Mouse (Mus musculus): ENCODE measurements at regions not wholly inside any gene's neighbourhood (a gene's known extent, or its start where the extent isn't known, plus 50 kb on each side); places are given as distances from the start of the nearest gene placed in this dataset.

DNA sequence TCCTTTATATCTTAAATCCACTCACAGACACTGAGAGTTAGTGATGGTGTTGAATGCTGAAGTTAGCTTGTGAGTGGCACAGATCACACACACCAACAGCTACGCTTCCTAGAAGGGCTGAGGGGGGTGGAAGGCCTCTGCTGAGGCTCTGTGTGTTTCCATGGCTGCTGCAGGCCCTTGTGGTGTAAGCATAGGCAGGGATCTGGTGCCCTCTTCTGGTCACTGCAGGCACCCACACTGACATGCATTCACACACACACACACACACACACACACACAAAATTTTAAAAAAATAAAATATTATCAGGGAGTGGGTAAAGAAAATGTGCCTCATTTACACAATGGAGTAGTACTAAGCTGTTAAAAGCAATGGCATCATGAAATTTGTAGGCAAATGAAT lies 105.5 kb upstream of the 1700021F07Rik start:
- no peak for DNase-seq (ENCODE audit: low spot score in 2 of 2)

DNA sequence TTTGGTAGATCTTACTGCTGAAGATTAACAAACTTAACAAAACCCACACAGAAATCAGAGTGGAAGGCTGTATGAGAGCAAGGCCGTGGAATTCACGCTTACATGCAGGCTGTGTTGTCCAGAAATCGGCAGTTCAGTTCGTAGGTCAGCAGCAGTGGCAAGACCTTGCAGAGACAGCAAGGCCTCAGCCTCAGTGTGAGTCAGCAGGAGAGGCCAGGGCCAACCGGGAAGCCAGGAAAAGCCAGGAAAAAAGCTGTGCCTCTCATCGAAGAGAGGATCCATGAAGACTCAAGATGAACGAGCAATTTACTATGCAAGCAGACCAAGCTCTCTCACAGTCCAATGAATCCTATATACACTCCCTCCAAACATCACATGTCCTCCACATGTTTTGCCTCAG lies 103.4 kb upstream of the 1700021F07Rik start:
- no peak for DNase-seq (ENCODE audit: low spot score in 2 of 2)

DNA sequence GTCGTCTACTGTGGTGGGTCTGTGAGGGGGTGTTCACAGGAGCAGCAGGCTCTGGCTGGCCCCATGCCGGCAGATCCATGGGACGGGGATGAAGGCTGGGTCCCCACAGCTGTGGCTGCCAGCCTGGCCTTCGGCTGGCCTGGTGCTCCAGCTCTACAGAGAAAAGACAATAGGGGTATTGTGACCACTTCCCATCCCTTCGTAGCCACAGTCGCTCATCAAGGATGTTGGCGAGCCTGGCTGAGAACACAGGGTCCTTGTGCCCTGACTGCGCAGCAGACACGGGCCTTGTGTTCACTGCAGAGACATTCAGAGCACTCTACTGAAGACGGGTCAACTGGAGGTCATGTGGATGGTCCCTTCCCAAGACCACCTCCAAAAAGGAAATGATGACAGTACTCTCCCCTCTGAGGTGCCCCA lies 102.4 kb upstream of the 1700021F07Rik start:
- DNase-seq (ENCODE audit: low spot score in 2 of 2): no peak

DNA sequence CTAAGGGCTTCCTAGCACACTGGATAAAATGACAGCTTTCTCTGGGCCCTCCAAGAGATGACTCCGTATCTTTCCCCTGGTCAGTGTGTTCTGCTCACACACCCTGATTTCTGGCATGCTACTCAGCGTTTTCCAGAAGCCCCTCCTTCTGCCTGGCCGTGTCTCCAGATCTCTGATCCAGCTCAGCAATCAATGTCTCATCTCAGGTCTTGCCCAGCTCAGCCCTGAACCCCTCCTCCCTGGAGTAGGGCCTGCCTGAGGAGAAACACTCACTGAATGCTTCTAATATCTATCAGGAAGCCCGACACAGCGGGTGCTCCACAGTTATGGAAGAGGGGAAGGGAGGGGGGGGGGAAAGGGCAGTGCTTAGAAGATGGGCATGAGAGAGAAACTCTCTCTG lies 101.9 kb upstream of the 1700021F07Rik start:
- DNase-seq (ENCODE audit: low spot score in 2 of 2): no peak

DNA sequence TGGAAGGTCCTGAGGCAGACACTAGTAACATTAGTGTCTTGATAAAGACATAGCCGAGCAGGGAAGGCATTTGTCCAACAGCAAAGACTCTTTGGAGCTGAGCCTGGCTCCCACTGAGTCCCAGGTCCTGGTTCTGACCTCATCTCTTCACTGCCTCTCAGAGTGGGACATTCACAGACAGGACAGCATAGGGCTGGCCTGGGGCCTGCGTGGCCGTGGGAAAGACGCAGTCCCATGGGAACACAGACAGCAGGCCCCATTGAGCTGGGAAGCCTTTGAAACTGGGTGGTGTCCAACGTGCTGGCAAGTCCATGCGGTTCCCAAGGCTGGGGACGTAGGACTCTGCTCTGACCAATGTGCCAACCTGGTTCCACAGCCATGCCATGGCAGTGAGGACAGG lies 97.5 kb upstream of the 1700021F07Rik start:
- no peak for DNase-seq (ENCODE audit: low spot score in 2 of 2)

DNA sequence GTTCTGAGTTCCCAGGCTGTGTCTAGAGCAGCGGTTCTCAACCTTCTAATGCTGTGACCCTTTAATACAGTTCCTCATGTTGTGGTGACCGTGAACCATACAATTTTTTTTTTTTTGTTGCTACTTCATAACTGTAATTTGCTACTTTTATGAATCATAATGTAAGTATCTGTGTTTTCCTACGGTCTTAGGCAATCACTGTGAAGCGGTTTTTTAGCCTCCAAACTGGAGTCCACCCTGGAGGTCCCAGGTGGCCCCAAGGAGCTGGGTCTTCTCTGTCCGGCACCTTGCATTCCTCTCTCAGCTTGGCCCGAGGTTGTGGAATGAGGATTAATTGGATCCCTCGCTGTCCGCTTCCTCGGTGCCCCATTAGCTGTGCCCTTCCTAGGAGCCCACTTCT lies 96.6 kb upstream of the 1700021F07Rik start:
- no peak for DNase-seq (ENCODE audit: low spot score in 2 of 2)

DNA sequence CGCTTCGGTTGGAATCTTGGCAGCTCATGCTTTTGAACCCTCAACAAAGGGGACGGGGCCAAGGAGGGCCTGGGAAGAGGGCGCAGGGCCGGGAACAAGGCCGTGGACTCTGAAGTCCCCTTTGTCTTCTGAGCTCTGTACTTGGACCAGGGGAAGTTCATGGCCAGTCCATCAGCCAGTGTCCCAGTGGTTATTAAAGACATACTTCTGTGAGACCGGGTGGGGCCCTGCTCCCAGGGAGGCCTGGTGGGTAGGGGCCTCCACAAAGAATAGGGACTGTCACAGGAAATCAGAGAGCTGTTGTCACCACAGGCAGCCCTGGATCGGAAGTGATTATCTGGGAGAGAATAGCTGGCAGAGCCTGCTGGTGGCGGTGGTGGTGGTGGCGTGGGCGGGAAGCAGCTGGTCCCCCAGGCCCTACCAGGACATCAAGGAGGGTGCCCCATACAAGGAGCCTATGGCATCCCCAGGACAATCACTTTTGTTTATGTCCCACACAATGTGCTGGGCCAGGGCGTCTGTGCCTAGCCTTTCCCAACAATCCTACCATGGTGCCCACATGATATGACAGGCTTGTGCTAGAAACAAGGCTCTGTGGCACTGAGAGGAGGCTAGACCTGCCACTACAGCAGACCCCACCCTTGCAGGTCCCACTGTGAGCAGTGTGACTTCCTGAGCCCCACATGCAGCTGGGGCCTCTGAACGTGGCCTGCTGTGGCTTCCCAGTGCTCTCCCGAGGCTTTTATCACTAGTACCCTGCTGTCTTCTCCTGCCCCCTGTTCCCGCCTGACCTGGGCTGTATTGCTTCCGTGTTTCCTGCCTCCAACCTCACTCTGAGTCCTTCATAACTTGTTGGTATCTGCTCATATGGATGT lies 96.0 kb upstream of the 1700021F07Rik start:
- peak in 1 of 2 experiments; percentile 16 for DNase-seq (ENCODE audit: low spot score in 2 of 2)

DNA sequence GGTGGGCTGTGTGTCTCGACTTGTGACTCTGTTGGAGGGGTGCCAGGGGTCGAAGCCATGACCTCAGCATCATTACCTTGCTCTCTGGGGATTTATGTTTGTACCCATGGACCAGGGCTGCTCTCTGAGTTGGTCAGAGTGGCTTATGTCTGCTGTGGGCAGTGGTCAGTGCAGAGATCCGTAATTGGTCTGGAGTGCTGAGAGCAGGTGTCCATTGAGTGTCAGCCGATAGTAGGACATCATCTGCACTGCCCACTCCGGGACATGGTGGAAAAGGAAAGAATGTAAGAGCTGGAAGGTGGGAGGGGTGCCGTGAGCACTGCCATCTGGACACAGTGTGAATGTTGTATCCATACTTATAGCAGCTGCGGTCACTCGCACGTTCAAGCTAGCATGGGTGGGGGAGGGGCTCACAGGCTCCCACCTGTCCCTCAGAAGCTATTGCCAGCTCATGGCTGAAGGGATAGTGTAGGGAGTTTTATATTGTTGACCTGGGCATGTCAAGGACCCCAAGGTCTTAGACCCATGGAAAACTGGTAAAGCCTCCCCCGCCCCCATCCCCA lies 94.4 kb upstream of the 1700021F07Rik start:
- DNase-seq (ENCODE audit: low spot score in 2 of 2): no peak

DNA sequence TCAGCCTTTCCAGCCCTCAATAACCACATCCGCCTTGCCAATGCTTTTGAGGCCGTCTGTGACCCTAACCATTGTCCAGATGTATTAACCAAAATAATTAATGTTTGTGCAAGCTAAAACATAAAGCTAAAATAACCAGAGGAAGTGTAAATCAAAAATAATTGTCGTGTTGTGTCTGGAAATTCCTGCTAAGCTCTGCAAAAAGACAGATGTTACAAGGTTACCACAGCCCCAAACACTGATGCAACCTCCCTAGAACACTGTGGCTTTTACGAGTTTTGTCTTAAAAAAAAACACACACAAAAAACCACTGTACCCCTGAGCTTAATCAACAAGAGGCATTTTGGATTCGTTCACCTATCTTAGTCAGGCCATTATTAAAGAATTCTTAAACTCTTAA lies 90.5 kb upstream of the 1700021F07Rik start:
- DNase-seq (ENCODE audit: low spot score in 2 of 2): no peak

DNA sequence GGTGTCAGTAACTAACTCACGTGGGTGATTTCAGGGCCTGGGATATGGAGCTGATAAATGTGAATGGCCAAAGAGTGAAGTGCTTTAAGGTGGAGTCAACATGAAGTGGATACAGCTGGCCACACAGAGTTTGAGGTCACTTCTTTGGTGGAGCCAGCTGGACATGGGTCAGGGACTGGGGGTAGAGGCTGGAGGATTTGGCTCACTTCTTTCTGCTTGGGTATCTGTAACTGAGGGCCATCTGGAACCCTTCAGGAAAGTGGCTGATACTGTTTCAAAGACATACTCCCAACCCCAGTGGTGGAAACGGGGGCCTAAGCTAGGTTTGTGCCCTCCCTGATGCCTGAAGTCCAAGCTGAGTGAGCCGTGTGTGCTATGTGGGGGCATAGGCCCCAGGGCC lies 90.1 kb upstream of the 1700021F07Rik start:
- no peak for DNase-seq (ENCODE audit: low spot score in 2 of 2)

DNA sequence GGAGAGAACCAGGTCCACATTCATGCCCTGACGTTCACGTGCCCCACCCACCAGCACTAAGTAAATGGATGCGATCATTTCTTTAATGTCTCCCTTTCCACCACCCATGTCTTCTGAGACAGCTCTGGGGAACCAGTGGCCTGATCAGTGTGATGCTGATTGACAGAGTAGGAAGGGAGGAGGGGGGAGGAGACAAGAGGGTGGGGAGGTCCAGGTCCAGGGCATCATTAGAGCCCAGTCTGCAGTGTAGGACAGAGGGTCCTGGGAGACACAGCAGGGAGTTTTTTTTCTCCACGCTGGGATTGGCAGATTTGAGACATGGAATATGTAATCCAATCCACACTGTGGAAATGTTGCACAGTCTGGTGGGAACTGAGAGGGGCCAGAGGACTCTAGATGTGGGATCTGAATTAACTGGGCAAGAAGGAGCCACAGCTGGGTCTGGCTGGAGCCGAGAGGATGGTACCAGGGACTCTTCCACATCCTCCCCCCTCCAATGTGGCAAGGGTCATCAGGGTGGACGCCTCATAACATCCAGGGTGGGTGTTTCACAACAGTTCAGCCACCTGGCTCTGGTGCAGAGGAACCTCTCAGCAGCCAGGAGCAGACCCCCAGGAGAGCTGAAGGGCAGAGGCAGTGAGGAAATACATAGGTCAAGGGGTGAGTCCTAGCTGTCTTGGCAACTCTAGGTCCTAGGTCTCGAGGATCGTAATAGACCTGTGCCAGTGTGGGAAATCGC lies 89.3 kb upstream of the 1700021F07Rik start:
- no peak for DNase-seq (ENCODE audit: low spot score in 2 of 2)

DNA sequence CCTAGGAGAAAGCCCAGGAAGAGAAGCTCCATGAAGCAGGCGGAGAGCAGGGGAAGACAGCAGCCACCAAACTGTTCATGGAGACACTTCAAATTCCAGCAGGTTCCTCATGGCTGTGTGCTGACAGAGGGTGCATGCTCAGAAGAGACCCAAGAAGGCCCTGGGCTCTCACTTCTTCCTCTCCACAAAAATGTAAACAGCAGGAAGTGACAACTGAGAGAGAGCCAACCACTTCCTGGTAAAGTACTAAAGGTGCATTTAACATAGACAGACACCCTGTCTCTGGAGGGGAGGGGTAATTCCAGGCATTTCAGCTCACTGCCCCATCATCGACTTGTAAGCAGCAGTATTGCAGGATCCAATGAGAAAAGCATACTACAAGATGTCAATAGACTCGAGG lies 85.8 kb upstream of the 1700021F07Rik start:
- DNase-seq (ENCODE audit: low spot score in 2 of 2): no peak

DNA sequence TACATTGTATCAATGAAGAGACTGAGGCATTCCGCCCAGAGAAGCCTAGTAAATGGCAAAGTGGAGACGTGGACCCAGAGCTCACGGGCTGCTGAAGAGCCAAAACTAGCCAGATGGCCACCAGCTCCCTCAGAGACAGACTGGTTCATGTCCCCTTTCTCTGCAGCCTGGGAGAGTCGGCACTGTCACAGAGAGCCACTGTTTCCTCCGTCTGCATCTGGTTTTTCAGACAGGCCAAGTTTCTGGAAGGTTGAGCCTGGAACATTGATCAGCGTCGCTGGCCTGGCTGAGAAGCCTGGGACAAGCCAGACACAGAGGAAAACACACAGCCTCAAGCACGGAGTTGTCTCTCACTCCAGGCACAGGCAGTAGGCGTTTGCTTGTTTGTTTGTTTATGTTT lies 83.4 kb upstream of the 1700021F07Rik start:
- DNase-seq (ENCODE audit: low spot score in 2 of 2): no peak

DNA sequence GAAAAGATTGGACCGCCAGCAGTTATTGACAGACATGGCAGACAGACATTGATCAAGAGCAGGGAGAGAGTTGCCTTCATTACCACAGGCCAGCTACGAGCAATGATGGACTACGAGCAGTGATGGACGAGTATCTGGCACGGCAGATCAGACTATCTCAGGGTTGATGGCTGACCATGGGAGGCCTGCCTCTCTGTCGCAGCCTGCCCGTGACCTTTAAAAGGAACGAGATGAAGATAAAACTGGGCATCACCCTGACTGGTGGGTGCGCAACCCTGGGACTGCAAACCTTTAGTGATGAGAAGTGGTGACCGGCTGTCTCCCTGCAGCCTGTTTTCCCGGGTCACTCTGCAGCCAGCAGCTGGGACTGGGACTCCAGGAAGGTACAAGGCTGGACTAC lies 80.3 kb upstream of the 1700021F07Rik start:
- no peak for DNase-seq (ENCODE audit: low spot score in 2 of 2)

DNA sequence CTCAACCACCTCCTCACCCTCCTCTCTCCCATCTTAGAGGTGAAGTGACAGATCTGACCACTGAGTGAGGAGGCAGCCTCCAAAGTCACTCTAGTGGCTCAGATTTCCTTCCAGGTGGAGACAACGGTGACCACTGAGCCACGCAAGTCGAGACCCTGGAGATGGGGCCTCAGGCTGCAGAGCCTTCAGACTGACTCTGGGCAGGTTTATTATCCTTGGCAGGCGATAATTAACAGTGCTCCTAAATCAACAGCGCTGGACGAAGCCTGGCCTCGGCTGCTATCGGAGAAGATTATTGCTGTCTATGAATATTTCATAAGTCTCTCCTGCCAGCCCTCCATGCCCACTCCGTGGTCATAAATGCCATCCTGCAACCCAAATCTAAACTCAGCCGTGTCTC lies 79.1 kb upstream of the 1700021F07Rik start:
- DNase-seq (ENCODE audit: low spot score in 2 of 2): no peak

DNA sequence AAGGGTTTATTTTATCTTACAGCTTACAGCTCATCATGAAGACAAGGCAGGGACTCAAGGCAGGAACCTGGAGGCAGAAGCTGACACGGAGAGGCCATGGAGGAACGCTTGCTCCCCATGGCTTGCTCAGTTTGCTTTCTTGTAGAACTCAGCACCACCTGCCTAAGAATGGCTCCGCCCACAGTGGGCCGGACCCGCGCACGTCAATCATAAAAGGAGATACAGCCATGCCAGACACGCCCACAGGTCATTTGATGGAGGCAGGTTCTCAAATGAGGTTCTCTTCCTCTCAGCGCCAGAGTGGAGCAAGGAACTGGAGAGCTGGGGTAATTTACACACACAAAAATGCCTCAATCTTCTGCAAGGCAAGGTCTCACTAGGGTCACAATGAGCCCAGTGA lies 78.0 kb upstream of the 1700021F07Rik start:
- no peak for DNase-seq (ENCODE audit: low spot score in 2 of 2)

DNA sequence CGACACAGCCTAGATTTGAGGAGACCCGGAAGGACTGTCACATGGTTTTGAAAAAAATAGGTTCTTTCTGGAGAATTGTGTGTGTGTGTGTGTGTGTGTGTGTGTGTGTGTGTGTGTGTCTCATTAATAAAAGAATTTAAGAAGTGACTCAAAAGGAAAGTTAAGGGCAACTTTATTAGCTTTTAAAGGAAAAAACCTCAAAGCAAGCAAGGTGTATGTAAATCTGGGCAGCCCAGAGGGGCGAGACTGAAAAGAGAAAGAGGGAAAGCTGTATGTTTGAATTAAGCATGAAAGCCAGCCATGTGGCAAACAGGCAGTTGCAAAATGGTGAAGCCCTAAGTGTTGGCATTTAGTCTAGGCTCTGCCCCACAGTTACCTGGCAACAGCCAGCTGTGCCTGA lies 77.3 kb upstream of the 1700021F07Rik start:
- DNase-seq (ENCODE audit: low spot score in 2 of 2): no peak

DNA sequence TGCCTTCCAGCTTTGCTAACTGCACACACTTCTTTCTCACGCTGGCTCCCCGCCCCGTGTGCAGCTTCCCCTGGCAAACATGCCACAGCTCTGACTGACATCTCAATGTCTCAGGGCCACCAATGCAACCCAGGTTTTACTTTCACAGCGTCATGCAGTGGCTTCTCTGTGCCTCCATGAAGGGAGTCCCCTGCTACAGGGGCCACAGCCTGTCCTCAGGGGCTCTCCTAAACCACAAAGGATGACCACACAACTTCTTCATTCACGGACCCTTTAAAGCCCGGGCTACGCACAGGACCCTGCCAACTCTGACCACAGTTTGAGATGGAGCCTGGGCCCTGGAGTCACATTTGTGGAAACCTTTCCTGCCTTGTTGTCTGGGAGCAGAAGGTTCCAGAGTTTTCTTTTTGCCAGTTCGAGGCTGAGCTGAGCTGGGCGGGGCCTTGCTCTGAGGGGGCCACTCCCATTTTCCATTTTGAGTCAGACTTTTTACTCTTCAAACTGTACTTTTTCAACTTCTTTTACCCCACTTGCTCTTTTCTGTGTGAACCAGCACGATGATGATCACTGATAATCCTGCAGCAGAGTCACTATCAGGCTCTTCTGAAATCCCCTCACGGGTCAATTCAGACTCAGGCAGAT lies 73.7 kb upstream of the 1700021F07Rik start:
- DNase-seq (ENCODE audit: low spot score in 2 of 2): no peak

DNA sequence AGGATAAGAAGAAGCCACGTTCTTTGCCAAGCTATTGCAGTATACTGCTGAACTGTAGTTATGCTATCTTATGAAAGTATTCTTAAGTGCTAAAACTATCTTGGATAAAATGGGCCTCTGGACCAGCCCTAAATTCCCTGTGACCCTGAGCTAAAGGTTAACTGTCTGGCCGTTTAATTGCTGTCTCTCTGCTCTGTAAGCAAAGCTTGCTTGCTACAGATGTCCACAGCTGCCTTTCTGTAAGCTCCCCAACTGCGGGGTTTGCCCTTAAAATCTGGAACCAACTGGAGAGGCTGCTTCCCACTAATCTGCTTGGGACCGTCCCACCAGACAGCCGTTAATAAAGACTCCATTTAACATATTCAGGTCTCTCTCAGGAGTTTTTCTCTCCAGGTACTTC lies 73.2 kb upstream of the 1700021F07Rik start:
- no peak for DNase-seq (ENCODE audit: low spot score in 2 of 2)

DNA sequence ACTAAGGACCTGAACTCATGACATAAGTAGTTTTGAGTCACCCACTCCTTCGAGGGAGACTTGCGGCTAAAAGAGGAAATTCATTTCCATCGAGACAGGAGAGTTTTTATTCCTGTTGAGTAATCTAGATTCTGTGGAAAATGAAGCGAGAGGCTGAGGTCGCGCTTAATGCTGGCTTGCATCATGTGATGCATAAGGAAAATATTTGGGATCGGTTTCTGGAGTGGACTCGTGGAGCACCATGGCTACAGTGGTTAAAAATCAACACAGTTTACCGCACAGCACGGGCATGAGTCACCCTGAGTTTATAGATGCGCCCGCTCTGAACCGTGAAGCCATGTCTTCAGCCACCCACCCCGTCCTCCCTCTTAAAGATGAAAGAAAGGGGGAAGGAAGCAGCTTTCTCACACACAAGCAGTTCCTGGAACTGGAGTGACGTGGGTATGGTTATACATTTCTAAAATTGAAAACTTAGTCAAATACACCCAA lies 70.3 kb upstream of the 1700021F07Rik start:
- no peak for DNase-seq (ENCODE audit: low spot score in 2 of 2)

DNA sequence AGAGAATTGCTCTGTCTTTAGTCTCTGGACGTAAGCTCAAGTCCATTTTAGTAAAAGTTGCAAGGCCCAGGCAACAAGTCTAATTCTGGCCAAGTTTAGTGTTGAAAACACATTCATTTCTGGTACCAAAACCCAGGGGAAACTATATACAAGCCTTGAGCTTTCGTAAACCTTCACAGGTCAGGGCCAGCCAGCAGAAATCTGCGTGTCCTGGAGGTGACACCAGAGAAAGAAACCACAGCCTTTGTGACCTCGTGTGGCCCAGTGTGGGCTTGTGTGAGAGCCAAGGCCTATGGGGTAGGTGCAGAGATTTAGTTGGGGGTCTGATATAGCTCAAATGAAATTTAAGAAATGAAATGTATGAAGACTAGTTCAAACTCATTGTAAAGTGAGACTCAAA lies 69.6 kb upstream of the 1700021F07Rik start:
- DNase-seq (ENCODE audit: low spot score in 2 of 2): no peak
